Mouse (Mus musculus): Measurements from ENCODE around the gene Atrip.

DNA sequence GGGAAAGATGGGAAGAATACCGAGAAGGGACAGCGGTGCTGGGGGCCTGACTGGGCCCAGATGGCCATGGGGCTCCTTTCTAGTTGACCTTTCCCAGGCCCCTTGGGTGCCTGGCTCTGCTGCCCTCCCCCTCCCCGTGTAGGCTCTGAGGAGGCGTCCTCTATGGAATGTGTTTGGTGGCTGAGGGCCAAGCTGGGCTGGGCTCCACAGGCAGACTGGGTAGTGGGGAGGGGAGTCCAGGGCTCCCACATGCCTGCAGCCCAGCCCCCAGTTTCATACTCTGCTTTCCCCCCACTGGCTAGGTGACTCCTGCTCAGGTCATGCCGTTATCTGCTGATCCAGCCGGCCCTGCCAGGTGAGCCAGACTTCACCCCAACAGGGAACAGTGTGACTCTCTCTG is 25.0 kb upstream of the Atrip start:
- TF ChIP-seq CTCF (IDR thresholded peaks at IDR 0.05; ENCODE audit: insufficient read depth, low read depth, low read length), result no peak
- TF ChIP-seq POLR2A (IDR thresholded peaks at IDR 0.05; ENCODE audit: insufficient read depth, low read depth, low read length), result no peak
